Mouse (Mus musculus): ENCODE results near the gene Mlxip. TPM values are rescaled to one million over a fixed set of nuclear protein-coding genes. Genes with fewer than 3 reads are reported as not detected.
A peak's percentile ranks its signal among the peaks of the same experiment; 100 is the strongest.

Gene Mlxip
- polyA plus RNA-seq, 1 experiment from 2014 or later = 23.5 TPM

- H3K9me3 ChIP-seq = no peaks in the 10 kb centered on the region
- WGBS = 2% methylated on average over 14 of the region's 17 CpGs
Measured at GRCm38 (mm10) chr5:123390536-123391441, 3.8 kb upstream of the Mlxip start.

GRCm38 (mm10) chr5:123391442-123391809 lies 3.2 kb upstream of the Mlxip start:
- H3K9ac ChIP-seq = peak overlapping the region; percentile 62
- H3K36me3 ChIP-seq = no peaks in the 10 kb centered on the region

More at GRCm38 (mm10) chr5:123390536-123391441, 3.8 kb upstream of the Mlxip start:
- no peak for ATAC-seq (ENCODE audit: low read depth)
- Histone ChIP-seq H3K4me1 (replicated peaks) (peaks cover 29% of the 10 kb centered on the region), H3K9ac (peak overlapping the region; percentile 62), H3K27me3 (no peaks in the 10 kb centered on the region; the same call in 1 of the 2 replicates), H3K4me3 (peak overlapping the region; percentile 43), H3K4me2 (peak overlapping the region; percentile 67), H3K36me3 (no peaks in the 10 kb centered on the region), H3K27ac (replicated peaks) (0 out of 2 replicates have a peak overlapping the region, but pooled peaks have one; percentile 23)

GRCm38 (mm10) chr5:123393786-123394302 lies 754 bp upstream of the Mlxip start:
- no peak for ATAC-seq (ENCODE audit: low read depth)
- Histone ChIP-seq H3K27ac (replicated peaks) (peak overlapping the region; percentile 85; the same call in 1 of the 2 replicates), H3K4me3 (peak overlapping the region; percentile 98), H3K4me2 (peak overlapping the region; percentile 86), H3K27me3 (no peaks in the 10 kb centered on the region), H3K9ac (peak overlapping the region; percentile 97), H3K4me1 (replicated peaks) (peaks cover 59% of the 10 kb centered on the region), H3K36me3 (no peaks in the 10 kb centered on the region), H3K9me3 (no peaks in the 10 kb centered on the region)
- WGBS = 28% methylated on average over 5 of the region's 5 CpGs

More at GRCm38 (mm10) chr5:123391442-123391809, 3.2 kb upstream of the Mlxip start:
- Histone ChIP-seq H3K27me3 (no peaks in the 10 kb centered on the region; the same call in 1 of the 2 replicates), H3K4me3 (peak overlapping the region; percentile 43), H3K9me3 (no peaks in the 10 kb centered on the region), H3K4me1 (replicated peaks) (peaks cover 35% of the 10 kb centered on the region), H3K4me2 (peak overlapping the region; percentile 67), H3K27ac (replicated peaks) (0 out of 2 replicates have a peak overlapping the region, but pooled peaks have one; percentile 23)
- WGBS = 5% methylated on average over 4 of the region's 5 CpGs
- ATAC-seq (ENCODE audit: low read depth) = 0 out of 2 replicates have a peak, but pooled peaks have one; percentile 42

- Histone ChIP-seq H3K27ac (replicated peaks) (peak overlapping the region; percentile 85), H3K9ac (peak overlapping the region; percentile 97), H3K4me3 (peak overlapping the region; percentile 98), H3K27me3 (no peaks in the 10 kb centered on the region), H3K36me3 (no peaks in the 10 kb centered on the region), H3K4me1 (replicated peaks) (peaks cover 60% of the 10 kb centered on the region), H3K9me3 (no peaks in the 10 kb centered on the region), H3K4me2 (peak overlapping the region; percentile 86)
- ATAC-seq (ENCODE audit: low read depth) = peak; percentile 38
- WGBS = under 1% methylated on average over 65 of the region's 65 CpGs
Measured at GRCm38 (mm10) chr5:123394957-123395881, 621 bp downstream of the Mlxip start.

GRCm38 (mm10) chr5:123396901-123397464 lies 2.4 kb downstream of the Mlxip start:
- Histone ChIP-seq H3K36me3 (no peaks in the 10 kb centered on the region), H3K4me3 (peak overlapping the region; percentile 98), H3K4me1 (replicated peaks) (peaks cover 52% of the 10 kb centered on the region), H3K4me2 (peak overlapping the region; percentile 86), H3K9me3 (no peaks in the 10 kb centered on the region), H3K9ac (peak overlapping the region; percentile 97), H3K27me3 (no peaks in the 10 kb centered on the region), H3K27ac (replicated peaks) (0 out of 2 replicates have a peak overlapping the region, but pooled peaks have one; percentile 23)
- 64% methylated on average over 8 of the region's 8 CpGs for WGBS
- ATAC-seq (ENCODE audit: low read depth) = no peak

- Histone ChIP-seq H3K4me1 (replicated peaks) (peaks cover 52% of the 10 kb centered on the region), H3K9me3 (no peaks in the 10 kb centered on the region), H3K4me2 (peak overlapping the region; percentile 86), H3K27me3 (no peaks in the 10 kb centered on the region), H3K36me3 (no peaks in the 10 kb centered on the region), H3K9ac (peak overlapping the region; percentile 97; the same call in 1 of the 2 replicates), H3K27ac (replicated peaks) (no peak overlapping the region), H3K4me3 (peak overlapping the region; percentile 98)
- WGBS = 82% methylated on average over 11 of the region's 11 CpGs
- no peak for ATAC-seq (ENCODE audit: low read depth)
Measured at GRCm38 (mm10) chr5:123397786-123398185, 3.2 kb downstream of the Mlxip start.

- Histone ChIP-seq H3K4me2 (no peak overlapping the region; the same call in 1 of the 2 replicates), H3K4me1 (replicated peaks) (peaks cover 46% of the 10 kb centered on the region), H3K27ac (replicated peaks) (no peak overlapping the region), H3K9me3 (no peaks in the 10 kb centered on the region), H3K36me3 (no peaks in the 10 kb centered on the region), H3K9ac (no peak overlapping the region), H3K27me3 (no peaks in the 10 kb centered on the region), H3K4me3 (no peak overlapping the region)
- ATAC-seq (ENCODE audit: low read depth) = no peak
- WGBS = 90% methylated on average over 4 of the region's 4 CpGs
Measured at GRCm38 (mm10) chr5:123398856-123399498, 4.4 kb downstream of the Mlxip start.

- Histone ChIP-seq H3K9me3 (no peaks in the 10 kb centered on the region), H3K4me3 (no peak overlapping the region), H3K9ac (no peak overlapping the region), H3K4me1 (replicated peaks) (peaks cover 12% of the 10 kb centered on the region), H3K27ac (replicated peaks) (no peak overlapping the region), H3K36me3 (no peaks in the 10 kb centered on the region), H3K4me2 (no peak overlapping the region), H3K27me3 (no peaks in the 10 kb centered on the region)
- ATAC-seq (ENCODE audit: low read depth) = no peak
- WGBS = 96% methylated on average over 3 of the region's 3 CpGs
Measured at GRCm38 (mm10) chr5:123404480-123404879, 9.9 kb downstream of the Mlxip start.

GRCm38 (mm10) chr5:123406952-123407351 lies 12.4 kb downstream of the Mlxip start:
- Histone ChIP-seq H3K9me3 (peaks cover 4% of the 10 kb centered on the region; the same call in 1 of the 2 replicates), H3K27ac (replicated peaks) (no peak overlapping the region), H3K4me3 (no peak overlapping the region), H3K36me3 (peaks cover 15% of the 10 kb centered on the region; the same call in 1 of the 2 replicates), H3K4me2 (no peak overlapping the region), H3K4me1 (replicated peaks) (peaks cover 7% of the 10 kb centered on the region), H3K9ac (no peak overlapping the region), H3K27me3 (no peaks in the 10 kb centered on the region)
- ATAC-seq (ENCODE audit: low read depth) = no peak
- WGBS = 54% methylated on average over 2 of the region's 2 CpGs

GRCm38 (mm10) chr5:123408176-123408575 lies 13.6 kb downstream of the Mlxip start:
- Histone ChIP-seq H3K27me3 (no peaks in the 10 kb centered on the region), H3K9me3 (peaks cover 4% of the 10 kb centered on the region; the same call in 1 of the 2 replicates), H3K4me1 (replicated peaks) (peaks cover 7% of the 10 kb centered on the region), H3K27ac (replicated peaks) (no peak overlapping the region), H3K36me3 (peaks cover 15% of the 10 kb centered on the region; the same call in 1 of the 2 replicates), H3K4me3 (no peak overlapping the region), H3K4me2 (no peak overlapping the region), H3K9ac (no peak overlapping the region)
- ATAC-seq (ENCODE audit: low read depth) = no peak
- 59% methylated on average over 3 of the region's 3 CpGs for WGBS

GRCm38 (mm10) chr5:123412193-123412592 lies 17.6 kb downstream of the Mlxip start:
- Histone ChIP-seq H3K36me3 (peaks cover 15% of the 10 kb centered on the region; the same call in 1 of the 2 replicates), H3K4me1 (replicated peaks) (peaks cover 32% of the 10 kb centered on the region), H3K27me3 (no peaks in the 10 kb centered on the region), H3K9ac (no peak overlapping the region), H3K27ac (replicated peaks) (no peak overlapping the region), H3K4me2 (no peak overlapping the region), H3K9me3 (peaks cover 4% of the 10 kb centered on the region; the same call in 1 of the 2 replicates), H3K4me3 (no peak overlapping the region)
- WGBS = 92% methylated on average over 4 of the region's 4 CpGs
- ATAC-seq (ENCODE audit: low read depth) = no peak

Data from neural tube, embryonic 13.5 days (tissue).